Mouse (Mus musculus) kidney, embryonic 14.5 days (tissue): Measurements from ENCODE around the gene Erp44. TPM values are rescaled to one million over a fixed set of nuclear protein-coding genes. Genes with fewer than 3 reads are reported as not detected.

Source experiments
- ATAC-seq: fragments of 200-750 bp; cut with Nextera tagmentation; 2 replicates; pipeline ENCODE4 v1.8.0; 2017; ENCODE audit warnings: moderate number of reproducible peaks, mild to moderate bottlenecking, moderate TSS enrichment, moderate library complexity; ENCODE audit not compliant: low FRiP score, low TSS enrichment
- H3K27ac ChIP-seq: fragments of 300-500 bp; sonication (generic); 2 replicates; pipeline ENCODE4 v1.5.1; 2014; ENCODE audit warnings: low read depth, mild to moderate bottlenecking, low read length, moderate library complexity, mixed read lengths
- H3K27me3 ChIP-seq: fragments of 300-500 bp; sonication (generic); 2 replicates; pipeline ENCODE4 v1.6.1; 2014; ENCODE audit warnings: mild to moderate bottlenecking, low read length; ENCODE audit not compliant: control insufficient read depth, insufficient read depth
- H3K36me3 ChIP-seq: fragments of 300-500 bp; sonication (generic); 2 replicates; pipeline ENCODE4 v1.6.1; 2014; ENCODE audit warnings: low read length, mixed read lengths; ENCODE audit not compliant: control insufficient read depth, insufficient read depth
- H3K4me1 ChIP-seq: fragments of 300-500 bp; sonication (generic); 2 replicates; pipeline ENCODE4 v1.6.1; 2014; ENCODE audit warnings: low read length, mixed read lengths; ENCODE audit not compliant: control insufficient read depth, insufficient read depth
- H3K4me2 ChIP-seq: fragments of 300-500 bp; sonication (generic); replicated peaks from 2 replicates; pipeline ENCODE4 v1.6.1; 2014; ENCODE audit warnings: low read depth, mild to moderate bottlenecking, low read length
- H3K4me3 ChIP-seq: fragments of 300-500 bp; sonication (generic); 2 replicates; pipeline ENCODE4 v1.5.1; 2014; ENCODE audit warnings: mild to moderate bottlenecking, low read length
- H3K9ac ChIP-seq: fragments of 300-500 bp; sonication (generic); 2 replicates; pipeline ENCODE4 v1.6.1; 2014; ENCODE audit warnings: low read depth, mild to moderate bottlenecking, low read length, moderate library complexity
- H3K9me3 ChIP-seq: fragments of 300-500 bp; sonication (generic); 2 replicates; pipeline ENCODE4 v1.6.1; 2016; ENCODE audit warnings: low read length; ENCODE audit not compliant: control insufficient read depth
- WGBS: fragments of 180-500 bp; shearing (Covaris S2); extraction: QIAGEN DNeasy Blood & Tissue Kit; methylation state at CpG from one replicate; pipeline ENCODE4 v1.1.7; 2014; 5-methylcytosine and 5-hydroxymethylcytosine counted together
- polyA plus RNA-seq: library from polyadenylated mRNA; unstranded; fragments of >200 nt; fragmentation: Nextera tagmentation; extraction: Ambion mirVana; gene quantifications from 2 replicates; pipeline ENCODE4 v1.2.1, GENCODE M21; 2014

The Erp44 gene
- polyA plus RNA-seq = 67.0 and 79.4 TPM in 2 replicates

GRCm38 (mm10) chr4:48279498-48280134 lies at the start of gene Erp44, which contains the start of gene Invs:
Erp44 (minus strand) TSS chr4:48279558.
Invs (plus strand) TSS chr4:48279760.
- H3K4me2 ChIP-seq = peak within 1 kb of the TSS; percentile 67
- H3K4me1 ChIP-seq = peaks cover 6% of the 10 kb centered on the region
- under 1% methylated on average over 41 of the region's 41 CpGs for WGBS
- no peaks in the 10 kb centered on the region for H3K36me3 ChIP-seq
- H3K9ac ChIP-seq = peak within 1 kb of the TSS; percentile 86
- no peaks in the 10 kb centered on the region for H3K27me3 ChIP-seq
- H3K27ac ChIP-seq = peak within 1 kb of the TSS; percentile 75
- H3K4me3 ChIP-seq = peak within 1 kb of the TSS; percentile 73
- no peaks in the 10 kb centered on the region for H3K9me3 ChIP-seq
- ATAC-seq = peak; percentile 100

- WGBS = 63% methylated on average over 2 of the region's 2 CpGs
- no peak overlapping the region for H3K4me3 ChIP-seq
- no peak overlapping the region for H3K9ac ChIP-seq
- no peaks in the 10 kb centered on the region for H3K27me3 ChIP-seq
- no peaks in the 10 kb centered on the region for H3K4me1 ChIP-seq
- no peak overlapping the region for H3K4me2 ChIP-seq
- H3K9me3 ChIP-seq = no peaks in the 10 kb centered on the region
- ATAC-seq = no peak
- no peaks in the 10 kb centered on the region for H3K36me3 ChIP-seq
- H3K27ac ChIP-seq = no peak overlapping the region
Observed at GRCm38 (mm10) chr4:48328042-48328441, 48.7 kb upstream of the Erp44 start.

GRCm38 (mm10) chr4:48327192-48327591 lies 47.8 kb upstream of the Erp44 start:
- ATAC-seq = no peak
- no peak overlapping the region for H3K4me2 ChIP-seq
- no peaks in the 10 kb centered on the region for H3K4me1 ChIP-seq
- H3K4me3 ChIP-seq = no peak overlapping the region
- H3K36me3 ChIP-seq = no peaks in the 10 kb centered on the region
- H3K9me3 ChIP-seq = no peaks in the 10 kb centered on the region
- no peak overlapping the region for H3K27ac ChIP-seq
- H3K9ac ChIP-seq = no peak overlapping the region
- H3K27me3 ChIP-seq = no peaks in the 10 kb centered on the region

- H3K9me3 ChIP-seq = no peaks in the 10 kb centered on the region
- no peak for ATAC-seq
- H3K4me2 ChIP-seq = no peak overlapping the region
- no peak overlapping the region for H3K9ac ChIP-seq
- H3K27me3 ChIP-seq = no peaks in the 10 kb centered on the region
- H3K36me3 ChIP-seq = no peaks in the 10 kb centered on the region
- 64% methylated on average over 1 of the region's 1 CpGs for WGBS
- no peak overlapping the region for H3K27ac ChIP-seq
- H3K4me3 ChIP-seq = no peak overlapping the region
- H3K4me1 ChIP-seq = no peaks in the 10 kb centered on the region
Observed at GRCm38 (mm10) chr4:48322095-48322494, 42.7 kb upstream of the Erp44 start.

- H3K4me3 ChIP-seq = no peak overlapping the region
- H3K36me3 ChIP-seq = no peaks in the 10 kb centered on the region
- H3K9me3 ChIP-seq = no peaks in the 10 kb centered on the region
- no peak overlapping the region for H3K27ac ChIP-seq
- no peaks in the 10 kb centered on the region for H3K27me3 ChIP-seq
- H3K4me1 ChIP-seq = no peaks in the 10 kb centered on the region
- no peak for ATAC-seq
- H3K9ac ChIP-seq = no peak overlapping the region
- H3K4me2 ChIP-seq = no peak overlapping the region
- 83% methylated on average over 1 of the region's 1 CpGs for WGBS
Observed at GRCm38 (mm10) chr4:48321276-48321675, 41.9 kb upstream of the Erp44 start.

GRCm38 (mm10) chr4:48316036-48316435 lies 36.7 kb upstream of the Erp44 start:
- Histone ChIP-seq H3K4me1 (no peaks in the 10 kb centered on the region), H3K36me3 (no peaks in the 10 kb centered on the region), H3K4me2 (no peak overlapping the region), H3K27me3 (no peaks in the 10 kb centered on the region), H3K27ac (no peak overlapping the region), H3K9me3 (no peaks in the 10 kb centered on the region), H3K9ac (no peak overlapping the region), H3K4me3 (no peak overlapping the region)
- no peak for ATAC-seq
- WGBS = 95% methylated on average over 3 of the region's 3 CpGs

GRCm38 (mm10) chr4:48314814-48315213 lies 35.5 kb upstream of the Erp44 start:
- no peak overlapping the region for H3K4me3 ChIP-seq
- 91% methylated on average over 3 of the region's 3 CpGs for WGBS
- ATAC-seq = no peak
- no peaks in the 10 kb centered on the region for H3K4me1 ChIP-seq
- no peaks in the 10 kb centered on the region for H3K36me3 ChIP-seq
- H3K27ac ChIP-seq = no peak overlapping the region
- H3K9ac ChIP-seq = no peak overlapping the region
- no peaks in the 10 kb centered on the region for H3K27me3 ChIP-seq
- H3K4me2 ChIP-seq = no peak overlapping the region
- no peaks in the 10 kb centered on the region for H3K9me3 ChIP-seq

GRCm38 (mm10) chr4:48287086-48287757 lies 7.9 kb upstream of the Erp44 start:
- Histone ChIP-seq H3K4me1 (no peaks in the 10 kb centered on the region), H3K9ac (no peak overlapping the region), H3K4me3 (no peak overlapping the region), H3K9me3 (no peaks in the 10 kb centered on the region), H3K27ac (no peak overlapping the region), H3K27me3 (no peaks in the 10 kb centered on the region), H3K36me3 (no peaks in the 10 kb centered on the region; the same call in 1 of the 2 replicates), H3K4me2 (no peak overlapping the region)
- ATAC-seq = no peak
- 84% methylated on average over 5 of the region's 5 CpGs for WGBS

GRCm38 (mm10) chr4:48281121-48281520 lies 1.8 kb upstream of the Erp44 start:
- Histone ChIP-seq H3K9ac (no peak overlapping the region), H3K4me3 (no peak overlapping the region), H3K27me3 (no peaks in the 10 kb centered on the region), H3K4me1 (peaks cover 6% of the 10 kb centered on the region), H3K4me2 (no peak overlapping the region), H3K27ac (no peak overlapping the region), H3K9me3 (no peaks in the 10 kb centered on the region), H3K36me3 (no peaks in the 10 kb centered on the region)
- 90% methylated on average over 1 of the region's 1 CpGs for WGBS
- ATAC-seq = no peak
